Mouse (Mus musculus) kidney, postnatal 10 days (tissue): ENCODE results near the gene Zfp976.
"Not testable (repeated sequence)": the region's sequence is repeated elsewhere in the genome, so short reads cannot be mapped to it uniquely, and the experiment has no call there.

Source experiments
- DNase-seq: peaks from one replicate; pipeline ENCODE4 v3.0.0; 2021; ENCODE audit warnings: mixed read lengths

Gene Zfp976

GRCm38 (mm10) chr7:42642152-42643115, at the start of gene Zfp976:
Gene Zfp976 (minus strand): TSS chr7:42642588.
- DNase-seq = peak; percentile 85

GRCm38 (mm10) chr7:42680081-42680480, 37.7 kb upstream of the Zfp976 start:
- not testable (repeated sequence) for DNase-seq

- not testable (repeated sequence) for DNase-seq
These were observed 37.3 kb upstream of the Zfp976 start for GRCm38 (mm10) chr7:42679646-42680045.

GRCm38 (mm10) chr7:42660140-42660539, 17.8 kb upstream of the Zfp976 start:
- not testable (repeated sequence) for DNase-seq

GRCm38 (mm10) chr7:42655211-42655610, 12.8 kb upstream of the Zfp976 start:
- not testable (repeated sequence) for DNase-seq

GRCm38 (mm10) chr7:42643120-42643620, 782 bp upstream of the Zfp976 start:
- DNase-seq = peak; percentile 4

GRCm38 (mm10) chr7:42631031-42631430, 11.4 kb downstream of the Zfp976 start:
- DNase-seq = not testable (repeated sequence)

- DNase-seq = not testable (repeated sequence)
These were observed 46.7 kb downstream of the Zfp976 start for GRCm38 (mm10) chr7:42595666-42596065.

GRCm38 (mm10) chr7:42592413-42592812, 50.0 kb downstream of the Zfp976 start, which contains the start of gene Zfp977:
Gene Zfp977 (minus strand): TSS chr7:42592547.
- not testable (repeated sequence) for DNase-seq

GRCm38 (mm10) chr7:42591311-42591710, 51.1 kb downstream of the Zfp976 start:
- not testable (repeated sequence) for DNase-seq

GRCm38 (mm10) chr7:42578488-42578887, 63.9 kb downstream of the Zfp976 start, which contains the start of gene Gm21028:
Gene Gm21028 (minus strand): TSS chr7:42578588.
- no peak for DNase-seq
